Mouse (Mus musculus) T-helper 1 cell (primary cell): ENCODE data around the gene Map2k4.

Source experiments
- in situ Hi-C: fragments of 300-600 bp; cut with MboI, MseI; formaldehyde crosslinking; loops from one replicate; pipeline ENCODE4 v1.15.1; 2025; ENCODE audit warnings: high pct_unique_total_duplicates

Map2k4 gene

GRCm38 (mm10) chr11:65776906-65777611 is 11.0 kb downstream of the Map2k4 start:
- in situ Hi-C loops, result no loop called here

GRCm38 (mm10) chr11:65773946-65774656 is 14.0 kb downstream of the Map2k4 start:
- in situ Hi-C loops, result no loop called here

- in situ Hi-C loops, result no loop called here
These were observed 14.6 kb downstream of the Map2k4 start for GRCm38 (mm10) chr11:65773535-65773934.

- in situ Hi-C loops, result no loop called here
These were observed 16.6 kb downstream of the Map2k4 start for GRCm38 (mm10) chr11:65771546-65771945.

GRCm38 (mm10) chr11:65769990-65770389 is 18.1 kb downstream of the Map2k4 start:
- in situ Hi-C loops, result no loop called here

- in situ Hi-C loops, result no loop called here
These were observed 19.7 kb downstream of the Map2k4 start for GRCm38 (mm10) chr11:65768445-65768844.

GRCm38 (mm10) chr11:65760912-65761311 is 27.2 kb downstream of the Map2k4 start:
- in situ Hi-C loops, result loop anchor here (5.0 kb wide), 1 partner anchor 41 kb away; no protein-coding TSS in a partner anchor

GRCm38 (mm10) chr11:65759350-65759749 is 28.7 kb downstream of the Map2k4 start:
- in situ Hi-C loops, result no loop called here

GRCm38 (mm10) chr11:65754161-65754560 is 33.9 kb downstream of the Map2k4 start:
- in situ Hi-C loops, result no loop called here

- in situ Hi-C loops, result no loop called here
These were observed 34.5 kb downstream of the Map2k4 start for GRCm38 (mm10) chr11:65753593-65753992.

- in situ Hi-C loops, result no loop called here
These were observed 37.6 kb downstream of the Map2k4 start for GRCm38 (mm10) chr11:65750546-65750945.

GRCm38 (mm10) chr11:65747433-65747832 is 40.7 kb downstream of the Map2k4 start:
- in situ Hi-C loops, result no loop called here

GRCm38 (mm10) chr11:65745707-65746333 is 42.3 kb downstream of the Map2k4 start:
- in situ Hi-C loops, result no loop called here

- in situ Hi-C loops, result no loop called here
These were observed 44.2 kb downstream of the Map2k4 start for GRCm38 (mm10) chr11:65743866-65744265.

GRCm38 (mm10) chr11:65740811-65741210 is 47.3 kb downstream of the Map2k4 start:
- in situ Hi-C loops, result no loop called here

GRCm38 (mm10) chr11:65740390-65740789 is 47.7 kb downstream of the Map2k4 start:
- in situ Hi-C loops, result no loop called here

- in situ Hi-C loops, result no loop called here
These were observed 48.2 kb downstream of the Map2k4 start for GRCm38 (mm10) chr11:65739880-65740279.

- in situ Hi-C loops, result no loop called here
These were observed 53.4 kb downstream of the Map2k4 start for GRCm38 (mm10) chr11:65734656-65735055.

GRCm38 (mm10) chr11:65729623-65730217 is 58.4 kb downstream of the Map2k4 start:
- in situ Hi-C loops, result no loop called here

GRCm38 (mm10) chr11:65728906-65729305 is 59.2 kb downstream of the Map2k4 start:
- in situ Hi-C loops, result no loop called here

- in situ Hi-C loops, result no loop called here
These were observed 64.4 kb downstream of the Map2k4 start for GRCm38 (mm10) chr11:65723715-65724114.

- in situ Hi-C loops, result no loop called here
These were observed 66.5 kb downstream of the Map2k4 start for GRCm38 (mm10) chr11:65721615-65722014.
